ENCODE assay signal across 25 mouse cellular contexts in the genomic region with DNA sequence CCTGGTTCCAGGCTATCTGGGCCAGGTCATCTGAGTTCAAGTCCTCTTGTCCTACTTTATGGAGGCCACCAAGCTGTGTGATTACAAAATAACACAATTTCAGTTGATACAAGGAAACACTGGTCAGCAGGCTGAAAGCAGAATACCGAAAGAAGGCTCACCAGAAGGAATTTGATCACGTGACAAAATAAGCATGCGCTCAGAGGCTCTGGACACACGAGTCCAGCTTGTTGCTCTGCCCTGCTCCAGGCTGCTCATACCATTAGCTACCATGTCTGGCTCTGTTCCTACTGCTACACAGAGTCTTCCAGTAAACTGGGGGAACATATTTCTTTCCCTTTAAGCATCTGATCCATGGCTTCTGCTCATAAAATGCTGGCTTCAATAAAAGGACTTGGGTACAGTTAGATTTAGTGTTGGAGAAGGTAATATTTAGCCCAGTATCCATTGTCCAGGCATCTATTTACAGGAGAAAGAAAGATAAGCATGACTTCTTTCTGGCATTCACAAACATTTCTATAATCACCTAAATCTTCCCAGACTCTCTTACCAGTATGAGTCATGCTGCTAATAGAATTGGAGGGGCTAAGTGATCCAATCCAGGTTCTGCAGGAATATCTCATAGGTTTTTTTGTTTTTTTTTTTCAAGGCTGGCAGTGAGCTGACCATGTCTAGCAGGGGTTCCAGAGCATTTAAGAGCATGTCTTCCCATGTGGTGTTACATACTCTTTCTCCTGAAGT. TPM values are rescaled to one million over a fixed set of nuclear protein-coding genes. Genes with fewer than 3 reads are reported as not detected.
DNase-seq lines count a peak whose midpoint lies in the region; ATAC-seq and TF ChIP-seq lines count a peak whose summit lies in the region.
"Had no signal": no experiment of that assay in that cellular context is flagged by ENCODE, and none has a peak within 500 bp of the region (broad histone marks: within the 10 kb centered on the region; RNA-seq: fewer than 3 reads in every experiment).

No protein-coding gene starts in this region.

- dilution Hi-C loops in CH12.LX (cut with MboI; ENCODE audit: extremely low pct_ligation_motif_present, extremely low pct_unique_long_range_greater_than_20kb, low sequenced_read_pairs) = no loop called here

- no peaks in the 10 kb centered on the region for H3K9me3 ChIP-seq in CH12.LX (replicated peaks; ENCODE audit: low read length)
- no peaks in the 10 kb centered on the region for H3K9me3 ChIP-seq in kidney, embryonic 16.5 days (ENCODE audit: low read length)
- H3K9me3 ChIP-seq: embryonic facial prominence, embryonic 10.5 days; embryonic facial prominence, embryonic 13.5 days; forebrain, embryonic 12.5 days; forebrain, embryonic 15.5 days; G1E; heart, embryonic 13.5 days; hindbrain, embryonic 12.5 days; hindbrain, embryonic 15.5 days had no signal

- no peak overlapping the region for H3K4me2 ChIP-seq in CH12.LX (ENCODE audit: insufficient read depth, low read depth, poor library complexity, severe bottlenecking)
- H3K4me2 ChIP-seq in myocyte (ENCODE audit: low read depth) = no peak overlapping the region
- H3K4me2 ChIP-seq in kidney, embryonic 16.5 days (replicated peaks; ENCODE audit: low read depth, low read length) = no peak overlapping the region
- H3K4me2 ChIP-seq: embryonic facial prominence, embryonic 13.5 days; forebrain, embryonic 12.5 days; forebrain, embryonic 15.5 days; heart, embryonic 13.5 days; hindbrain, embryonic 12.5 days; hindbrain, embryonic 15.5 days had no signal

- peaks cover 4 to 11% of the 10 kb centered on the region in 2 experiments; a peak in 2 of 4 replicates for H3K4me1 ChIP-seq in CH12.LX (ENCODE audit: control insufficient read depth in 1 of 2, insufficient read depth in 2 of 2)
- no peaks in the 10 kb centered on the region for H3K4me1 ChIP-seq in kidney, embryonic 16.5 days (ENCODE audit: insufficient read depth, low read length)
- H3K4me1 ChIP-seq: embryonic facial prominence, embryonic 10.5 days; embryonic facial prominence, embryonic 13.5 days; hindbrain, embryonic 12.5 days; hindbrain, embryonic 15.5 days had no signal

- 60% methylated on average over 4 of the region's 4 CpGs for WGBS in kidney, embryonic 16.5 days

- H3K27ac ChIP-seq in CH12.LX (ENCODE audit: insufficient read depth, low read depth) = no peak overlapping the region
- H3K27ac ChIP-seq in kidney, embryonic 16.5 days (ENCODE audit: low read length) = no peak overlapping the region
- no peak overlapping the region for H3K27ac ChIP-seq in left cerebral cortex, adult 2 months
- H3K27ac ChIP-seq: embryonic facial prominence, embryonic 10.5 days; embryonic facial prominence, embryonic 13.5 days; forebrain, embryonic 12.5 days; forebrain, embryonic 15.5 days; heart, embryonic 13.5 days; hindbrain, embryonic 12.5 days; hindbrain, embryonic 15.5 days had no signal

- TF ChIP-seq RAD21 in CH12.LX (IDR thresholded peaks at IDR 0.05; ENCODE audit: low read depth, low read length) = no peak

- H3K36me3 ChIP-seq in CH12.LX (replicated peaks in 1 of 2; ENCODE audit: control insufficient read depth in 1 of 2, insufficient read depth in 1 of 2, low read length in 1 of 2) (no peaks in the 10 kb centered on the region), myocyte (ENCODE audit: control insufficient read depth, insufficient read depth) (no peaks in the 10 kb centered on the region)
- no peaks in the 10 kb centered on the region for H3K36me3 ChIP-seq in kidney, embryonic 16.5 days (ENCODE audit: insufficient read depth, low read length)
- H3K36me3 ChIP-seq: embryonic facial prominence, embryonic 10.5 days; embryonic facial prominence, embryonic 13.5 days; forebrain, embryonic 12.5 days; forebrain, embryonic 15.5 days; G1E; heart, embryonic 13.5 days; hindbrain, embryonic 12.5 days; hindbrain, embryonic 15.5 days had no signal

- H3K27me3 ChIP-seq in CH12.LX (replicated peaks) (no peaks in the 10 kb centered on the region), myocyte (ENCODE audit: control insufficient read depth, insufficient read depth, insufficient read length) (no peaks in the 10 kb centered on the region)
- H3K27me3 ChIP-seq in kidney, embryonic 16.5 days (ENCODE audit: insufficient read depth, low read length) = no peaks in the 10 kb centered on the region
- H3K27me3 ChIP-seq: embryonic facial prominence, embryonic 13.5 days; forebrain, embryonic 12.5 days; forebrain, embryonic 15.5 days; heart, embryonic 13.5 days; hindbrain, embryonic 12.5 days; hindbrain, embryonic 15.5 days had no signal

- TF ChIP-seq POLR2A in CH12.LX (IDR thresholded peaks at IDR 0.05; ENCODE audit: low read depth, low read length) (no peak), myocyte (IDR thresholded peaks at IDR 0.05; ENCODE audit: insufficient read length, low read depth) (no peak)

- H3K79me2 ChIP-seq in CH12.LX (replicated peaks; ENCODE audit: control insufficient read depth, extremely low read depth, insufficient read depth, poor library complexity, severe bottlenecking) (no peaks in the 10 kb centered on the region), myocyte (ENCODE audit: control insufficient read depth, insufficient read depth) (no peaks in the 10 kb centered on the region)

- DNase-seq in 3T3-L1 (ENCODE audit: low read depth, low spot score) (peak; percentile 14), CH12.LX (ENCODE audit: extremely low read depth) (no peak), NIH3T3 (ENCODE audit: low read depth) (peak; percentile 10)
- DNase-seq in left cerebral cortex, adult 2 months (ENCODE audit: extremely low spot score in 1 of 2, low spot score in 2 of 2) = no peak
- DNase-seq: adrenal gland, adult 8-10 months; adrenal gland, postnatal 25 days; cerebellum, adult 11-12 months; cerebellum, adult 8-10 months; cerebellum, postnatal 10 days; cerebellum, postnatal 36 days; embryo, embryonic 11 days; gastrocnemius, postnatal 25 days; heart, adult 18-20 months had no signal

- H3ac ChIP-seq in myocyte (ENCODE audit: control insufficient read depth, insufficient read length) = no peak overlapping the region

- in situ Hi-C loops in CH12.LX (cut with MboI; ENCODE audit: low pct_ligation_motif_present, low pct_unique_long_range_greater_than_20kb, low sequenced_read_pairs) = loop anchor here (25.0 kb wide), 1 partner anchor 344 kb away; a partner anchor contains a TSS

- no peak for ATAC-seq in kidney, embryonic 16.5 days (ENCODE audit: low FRiP score, low TSS enrichment)
- ATAC-seq: forebrain, embryonic 15.5 days had no signal

- TF ChIP-seq EP300 in CH12.LX (IDR thresholded peaks at IDR 0.05; ENCODE audit: low read length) = no peak

- no peak for TF ChIP-seq CTCF in CH12.LX (conservative IDR thresholded peaks at IDR 0.05 in 1 of 2, IDR thresholded peaks at IDR 0.05 in 1 of 2; ENCODE audit: low read depth in 2 of 2, low read length in 2 of 2)
- TF ChIP-seq CTCF in left cerebral cortex, adult 2 months (IDR thresholded peaks at IDR 0.05) = no peak

- H3K4me3 ChIP-seq in CH12.LX (replicated peaks in 1 of 3; ENCODE audit: low read depth in 2 of 3, low read length in 2 of 3, poor library complexity in 1 of 3) = no peak overlapping the region
- no peak overlapping the region for H3K4me3 ChIP-seq in myocyte
- H3K4me3 ChIP-seq in kidney, embryonic 16.5 days (ENCODE audit: low read length) = no peak overlapping the region
- H3K4me3 ChIP-seq in left cerebral cortex, adult 2 months = no peak overlapping the region
- H3K4me3 ChIP-seq: embryonic facial prominence, embryonic 10.5 days; embryonic facial prominence, embryonic 13.5 days; erythroblast, embryonic 14.5 days; forebrain, embryonic 12.5 days; forebrain, embryonic 15.5 days; heart, embryonic 13.5 days; hindbrain, embryonic 12.5 days; hindbrain, embryonic 15.5 days had no signal

- H3K9ac ChIP-seq in CH12.LX (ENCODE audit: insufficient read depth, low read depth) = no peak overlapping the region
- no peak overlapping the region for H3K9ac ChIP-seq in kidney, embryonic 16.5 days (replicated peaks; ENCODE audit: low read length)
- H3K9ac ChIP-seq: embryonic facial prominence, embryonic 13.5 days; forebrain, embryonic 12.5 days; forebrain, embryonic 15.5 days; heart, embryonic 13.5 days; hindbrain, embryonic 12.5 days; hindbrain, embryonic 15.5 days had no signal

- intact Hi-C loops in left cerebral cortex, adult 2 months (cut with DNase I) = no loop called here

TF ChIP-seq in CH12.LX, 34 proteins besides CTCF, POLR2A, EP300 and RAD21:
- TF ChIP-seq USF1 (IDR thresholded peaks at IDR 0.05; ENCODE audit: low read depth, low read length) (0 out of 2 replicates have a peak, but pooled peaks have one; percentile 4), SMC3 (IDR thresholded peaks at IDR 0.05; ENCODE audit: low read depth, low read length) (no peak)
TF ChIP-seq in CH12.LX: peak in this region for 1.

TF ChIP-seq in myocyte, 11 proteins besides CTCF, POLR2A, EP300 and RAD21:
- TF ChIP-seq USF1 (IDR thresholded peaks at IDR 0.05; ENCODE audit: low read depth) (peak; percentile 56), REST (IDR thresholded peaks at IDR 0.05; ENCODE audit: insufficient read depth, insufficient read length) (no peak)

RNA-seq across cellular contexts. Expression of a gene that starts 33.9 kb away (rescaled TPM):
- total RNA-seq in CH12.LX (2012; rRNA removed) (0.04 TPM in 1 of 2 replicates, not detected in the other), CH12.LX (2014; rRNA removed) (not detected in 2 replicates)
- polyA plus RNA-seq in CH12.LX (2012; ENCODE audit: insufficient read length, low read depth) (0.08 TPM in 1 of 2 replicates, not detected in the other), myocyte (2012; fragmentation: generic; extraction: Trizol) (0.04 TPM)
- polyA plus RNA-seq in kidney, embryonic 16.5 days (2015; fragmentation: Nextera tagmentation; extraction: Ambion mirVana) = 0.68 and 0.80 TPM in 2 replicates
- total RNA-seq in left cerebral cortex, adult 2 months (2021) = 10 to 100 TPM; 32.8 to 36.5 TPM
- total RNA-seq: hematopoietic stem cell, adult 5-6 weeks had no signal
- polyA plus RNA-seq: erythroblast, embryonic 14.5 days; G1E had no signal

Comparison
In these comparisons a context has a peak if more than half of its experiments do, and no peak if none do; other contexts are left out.
1. DNase-seq: peak in 3T3-L1 (single experiment) and NIH3T3 (single experiment); none in CH12.LX (single experiment) and left cerebral cortex, adult 2 months (0 of 2).